ENCODE assay signal across 25 mouse cellular contexts in genomic region chr2:44045231-44045630, GRCm38 (mm10).
"Had no signal": no experiment of that assay in that cellular context is flagged by ENCODE, and none has a peak within 500 bp of the region (broad histone marks: within the 10 kb centered on the region; RNA-seq: fewer than 3 reads in every experiment).

No protein-coding gene starts in this region.

- H3K9me3 ChIP-seq: heart, embryonic 10.5 days; heart, embryonic 12.5 days; hindbrain, embryonic 10.5 days; hindbrain, embryonic 12.5 days; intestine, embryonic 15.5 days; limb, embryonic 13.5 days had no signal

- H3K27ac ChIP-seq: gastrocnemius, adult 2 months; heart, embryonic 10.5 days; hindbrain, embryonic 10.5 days; hindbrain, embryonic 12.5 days; hindbrain, embryonic 14.5 days; intestine, embryonic 15.5 days; layer of hippocampus, adult 2 months; left cerebral cortex, adult 2 months; limb, embryonic 13.5 days had no signal

- H3K4me3 ChIP-seq: gastrocnemius, adult 2 months; heart, embryonic 10.5 days; heart, embryonic 12.5 days; hindbrain, embryonic 10.5 days; hindbrain, embryonic 12.5 days; intestine, embryonic 15.5 days; layer of hippocampus, adult 2 months; left cerebral cortex, adult 2 months; limb, embryonic 13.5 days had no signal

- ATAC-seq: hindbrain, embryonic 16.5 days; inflammation-experienced regulatory T-cells, adult 6 months; intestine, embryonic 15.5 days; intestine, postnatal 0 days had no signal

- H3K4me2 ChIP-seq: heart, embryonic 12.5 days; hindbrain, embryonic 12.5 days; hindbrain, embryonic 14.5 days; intestine, embryonic 15.5 days; limb, embryonic 13.5 days; liver, embryonic 11.5 days had no signal

- H3K27me3 ChIP-seq: heart, embryonic 12.5 days; hindbrain, embryonic 12.5 days; intestine, embryonic 15.5 days; limb, embryonic 13.5 days had no signal

- DNase-seq: gastrocnemius, adult 2 months; gastrocnemius, postnatal 10 days; gastrocnemius, postnatal 25 days; heart, adult 18-20 months; heart, postnatal 10 days; heart, postnatal 4 days; kidney, adult 18-20 months; kidney, adult 8-10 months; kidney, postnatal 10 days; kidney, postnatal 25 days; kidney, postnatal 4 days; liver had no signal

- H3K4me1 ChIP-seq: heart, embryonic 10.5 days; heart, embryonic 12.5 days; hindbrain, embryonic 10.5 days; hindbrain, embryonic 12.5 days; intestine, embryonic 15.5 days had no signal

- H3K9ac ChIP-seq: heart, embryonic 12.5 days; hindbrain, embryonic 12.5 days; hindbrain, embryonic 14.5 days; intestine, embryonic 15.5 days; limb, embryonic 13.5 days had no signal

- H3K36me3 ChIP-seq: heart, embryonic 10.5 days; heart, embryonic 12.5 days; hindbrain, embryonic 10.5 days; hindbrain, embryonic 12.5 days; intestine, embryonic 15.5 days; limb, embryonic 13.5 days had no signal
